Mouse (Mus musculus) ES-E14 (cell line): Measurements from ENCODE around the gene Tenm3.

ENCODE experiments used
- CHD2 ChIP-seq: IDR thresholded peaks from 2 replicates; pipeline ENCODE4 v1.6.1; 2014; ENCODE audit warnings: mild to moderate bottlenecking, low read depth, low read length, inconsistent platforms
- HCFC1 ChIP-seq: IDR thresholded peaks from 2 replicates; pipeline ENCODE4 v1.6.1; 2012; ENCODE audit warnings: low read length, inconsistent platforms, borderline replicate concordance; ENCODE audit not compliant: insufficient read depth
- MAFK ChIP-seq: IDR thresholded peaks from 2 replicates; pipeline ENCODE4 v1.6.1; 2014; ENCODE audit warnings: mild to moderate bottlenecking, low read depth, low read length, inconsistent platforms; ENCODE audit not compliant: insufficient read depth

- TF ChIP-seq HCFC1 (no peak), CHD2 (no peak), MAFK (no peak)
Measured at GRCm38 (mm10) chr8:48511137-48511536, 332.6 kb downstream of the Tenm3 start.
